Mouse (Mus musculus) stomach, embryonic 16.5 days (tissue): ENCODE data around the gene Csrnp3. TPM values are rescaled to one million over a fixed set of nuclear protein-coding genes. Genes with fewer than 3 reads are reported as not detected.
A peak's percentile ranks its signal among the peaks of the same experiment; 100 is the strongest.
"Not testable (repeated sequence)": the region's sequence is repeated elsewhere in the genome, so short reads cannot be mapped to it uniquely, and the experiment has no call there.

Experiments used
- ATAC-seq: fragments of 200-750 bp; cut with Nextera tagmentation; 2 replicates; pipeline ENCODE4 v1.8.0; 2017; ENCODE audit warnings: moderate number of reproducible peaks, moderate TSS enrichment; ENCODE audit not compliant: insufficient read depth, low FRiP score
- H3K27ac ChIP-seq: fragments of 300-500 bp; sonication (generic); 2 replicates; pipeline ENCODE4 v1.5.1; 2014; ENCODE audit warnings: low read length
- H3K27me3 ChIP-seq: fragments of 300-500 bp; sonication (generic); 2 replicates; pipeline ENCODE4 v1.6.1; 2014; ENCODE audit warnings: low read length, control low read depth, mixed read lengths; ENCODE audit not compliant: control insufficient read depth, insufficient read depth
- H3K36me3 ChIP-seq: fragments of 300-500 bp; sonication (generic); 2 replicates; pipeline ENCODE4 v1.6.1; 2014; ENCODE audit warnings: low read length; ENCODE audit not compliant: control insufficient read depth, insufficient read depth
- H3K4me1 ChIP-seq: fragments of 300-500 bp; sonication (generic); 2 replicates; pipeline ENCODE4 v1.6.1; 2014; ENCODE audit warnings: low read length, control low read depth, mixed read lengths; ENCODE audit not compliant: control insufficient read depth, insufficient read depth
- H3K4me2 ChIP-seq: fragments of 300-500 bp; sonication (generic); 2 replicates; pipeline ENCODE4 v1.6.1; 2014; ENCODE audit warnings: low read depth, low read length, mixed read lengths
- H3K4me3 ChIP-seq: fragments of 300-500 bp; sonication (generic); replicated peaks from 2 replicates; pipeline ENCODE4 v1.5.1; 2014; ENCODE audit warnings: mild to moderate bottlenecking, low read length
- H3K9ac ChIP-seq: fragments of 300-500 bp; sonication (generic); 2 replicates; pipeline ENCODE4 v1.6.1; 2014; ENCODE audit warnings: low read length
- H3K9me3 ChIP-seq: fragments of 300-500 bp; sonication (generic); replicated peaks from 2 replicates; pipeline ENCODE4 v1.6.1; 2016; ENCODE audit warnings: low read length, control low read depth; ENCODE audit not compliant: control insufficient read depth
- WGBS: fragments of 180-500 bp; shearing (Covaris S2); extraction: QIAGEN DNeasy Blood & Tissue Kit; methylation state at CpG from one replicate; pipeline ENCODE4 v1.1.7; 2014; 5-methylcytosine and 5-hydroxymethylcytosine counted together
- polyA plus RNA-seq: library from polyadenylated mRNA; unstranded; fragments of >200 nt; fragmentation: Nextera tagmentation; extraction: Ambion mirVana; gene quantifications from 2 replicates; pipeline ENCODE4 v1.2.1, GENCODE M21; 2015

The Csrnp3 gene
- 1.2 and 1.3 TPM in 2 replicates for polyA plus RNA-seq

GRCm38 (mm10) chr2:65845551-65845950 is at the start of gene Csrnp3:
Gene Csrnp3 (plus strand): TSS chr2:65845767.
- H3K9ac ChIP-seq, result no peak within 1 kb of the TSS; the same call in 1 of the 2 replicates
- H3K36me3 ChIP-seq, result no peaks in the 10 kb centered on the region
- no peaks in the 10 kb centered on the region for H3K9me3 ChIP-seq
- H3K27me3 ChIP-seq, result no peaks in the 10 kb centered on the region
- no peak; the same call in 1 of the 2 replicates for ATAC-seq
- peak within 1 kb of the TSS; percentile 51 for H3K4me3 ChIP-seq
- WGBS, result 1% methylated on average over 6 of the region's 6 CpGs
- peak within 1 kb of the TSS; percentile 75 for H3K4me2 ChIP-seq
- 0 out of 2 replicates have a peak, but pooled peaks cover 4% of the 10 kb centered on the region for H3K4me1 ChIP-seq
- no peak within 1 kb of the TSS for H3K27ac ChIP-seq

- no peaks in the 10 kb centered on the region for H3K36me3 ChIP-seq
- H3K4me1 ChIP-seq, result no peaks in the 10 kb centered on the region
- 76% methylated on average over 1 of the region's 1 CpGs for WGBS
- no peak for ATAC-seq
- H3K27me3 ChIP-seq, result no peaks in the 10 kb centered on the region
- peaks cover 4% of the 10 kb centered on the region; the same call in 1 of the 2 replicates for H3K9me3 ChIP-seq
- H3K4me2 ChIP-seq, result no peak overlapping the region
- H3K9ac ChIP-seq, result no peak overlapping the region
- H3K27ac ChIP-seq, result no peak overlapping the region
- H3K4me3 ChIP-seq, result no peak overlapping the region
These were observed 44.4 kb upstream of the Csrnp3 start for GRCm38 (mm10) chr2:65801054-65801709.

GRCm38 (mm10) chr2:65806556-65806955 is 39.0 kb upstream of the Csrnp3 start:
- Histone ChIP-seq H3K27me3 (no peaks in the 10 kb centered on the region), H3K4me2 (no peak overlapping the region), H3K4me3 (no peak overlapping the region), H3K9me3 (no peaks in the 10 kb centered on the region), H3K9ac (no peak overlapping the region), H3K4me1 (no peaks in the 10 kb centered on the region), H3K27ac (no peak overlapping the region), H3K36me3 (no peaks in the 10 kb centered on the region)
- ATAC-seq, result no peak
- 88% methylated on average over 6 of the region's 6 CpGs for WGBS

GRCm38 (mm10) chr2:65811203-65811602 is 34.4 kb upstream of the Csrnp3 start:
- not testable (repeated sequence) for H3K27ac ChIP-seq, H3K36me3 ChIP-seq, ATAC-seq, H3K4me1 ChIP-seq, H3K4me2 ChIP-seq, H3K9ac ChIP-seq, H3K9me3 ChIP-seq, H3K27me3 ChIP-seq, H3K4me3 ChIP-seq
- WGBS, result 84% methylated on average over 6 of the region's 6 CpGs

DNA sequence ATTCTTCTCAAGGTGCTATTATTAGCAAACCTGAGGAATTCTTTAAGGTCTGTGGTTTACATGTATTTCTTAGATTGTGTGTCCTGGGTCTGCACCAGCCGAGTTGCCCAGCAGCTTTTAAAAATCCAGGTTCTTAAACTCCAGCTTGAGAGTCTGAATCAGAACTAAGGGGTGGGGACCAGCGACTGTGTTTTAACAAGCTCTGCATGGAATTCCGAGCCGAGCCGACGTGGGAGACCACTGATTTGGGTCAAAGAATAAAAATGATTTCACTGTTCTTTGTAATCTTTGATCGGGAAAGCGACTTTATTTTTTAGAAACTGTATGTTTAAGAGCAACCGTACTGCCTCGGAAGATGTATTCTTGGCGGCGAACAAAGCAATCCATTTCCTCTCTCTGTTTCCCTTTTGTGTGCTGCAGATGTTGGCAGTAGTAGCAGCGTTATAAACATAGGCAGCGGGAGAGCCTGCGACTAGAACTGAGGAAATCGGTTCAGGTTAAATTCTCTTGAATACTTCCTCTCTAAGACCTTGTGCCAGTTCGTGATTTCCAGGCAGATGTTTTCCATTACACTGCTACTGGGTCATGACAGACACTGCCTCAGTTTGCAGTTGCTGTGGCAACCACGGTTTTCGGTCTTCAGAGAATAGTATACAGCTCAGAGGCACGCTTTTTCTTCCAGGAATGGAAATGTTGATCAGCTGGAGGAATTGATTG is 27.3 kb upstream of the Csrnp3 start:
- Histone ChIP-seq H3K36me3 (no peaks in the 10 kb centered on the region), H3K9me3 (no peaks in the 10 kb centered on the region), H3K4me2 (peak overlapping the region; percentile 41), H3K4me3 (peak overlapping the region; percentile 39), H3K9ac (peak overlapping the region; percentile 44; the same call in 1 of the 2 replicates), H3K27me3 (no peaks in the 10 kb centered on the region), H3K27ac (peak overlapping the region; percentile 32; the same call in 1 of the 2 replicates), H3K4me1 (0 out of 2 replicates have a peak, but pooled peaks cover 4% of the 10 kb centered on the region)
- WGBS, result 23% methylated on average over 20 of the region's 20 CpGs
- ATAC-seq, result peak; percentile 74

DNA sequence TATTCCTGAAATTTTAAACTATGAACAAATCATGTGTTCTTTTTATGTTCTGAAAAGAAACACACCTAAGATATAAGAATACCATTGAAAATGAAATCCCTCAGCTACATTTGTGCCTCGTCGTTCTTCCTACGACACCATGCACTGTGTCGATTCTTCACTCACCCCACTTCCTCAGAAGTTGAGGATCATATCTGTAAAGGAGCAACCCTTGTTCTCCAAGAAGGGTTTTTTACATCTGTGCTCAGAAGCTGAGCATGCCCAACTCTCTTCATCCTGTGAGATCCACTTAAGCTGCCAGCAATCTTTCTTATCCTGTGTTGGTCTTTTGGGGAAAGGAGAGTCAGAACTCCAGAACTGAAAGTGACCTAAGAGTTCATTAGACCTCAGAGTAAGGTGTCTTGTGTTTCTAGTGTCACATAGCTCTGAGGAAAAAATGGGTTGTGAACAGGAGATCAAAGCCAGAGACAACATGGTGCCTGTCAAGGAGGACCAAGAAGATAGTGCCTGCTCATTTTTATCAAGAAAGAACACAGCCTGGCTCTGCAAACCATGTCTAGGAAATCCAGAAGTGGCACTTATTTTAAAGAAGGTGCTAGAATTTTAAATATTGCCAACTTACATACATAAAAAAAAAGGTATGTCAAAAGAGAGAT is 25.3 kb upstream of the Csrnp3 start:
- Histone ChIP-seq H3K36me3 (no peaks in the 10 kb centered on the region), H3K9ac (no peak overlapping the region), H3K27ac (no peak overlapping the region), H3K4me3 (no peak overlapping the region), H3K4me1 (0 out of 2 replicates have a peak, but pooled peaks cover 4% of the 10 kb centered on the region), H3K27me3 (no peaks in the 10 kb centered on the region), H3K4me2 (no peak overlapping the region), H3K9me3 (no peaks in the 10 kb centered on the region)
- ATAC-seq, result no peak
- WGBS, result 59% methylated on average over 4 of the region's 4 CpGs

DNA sequence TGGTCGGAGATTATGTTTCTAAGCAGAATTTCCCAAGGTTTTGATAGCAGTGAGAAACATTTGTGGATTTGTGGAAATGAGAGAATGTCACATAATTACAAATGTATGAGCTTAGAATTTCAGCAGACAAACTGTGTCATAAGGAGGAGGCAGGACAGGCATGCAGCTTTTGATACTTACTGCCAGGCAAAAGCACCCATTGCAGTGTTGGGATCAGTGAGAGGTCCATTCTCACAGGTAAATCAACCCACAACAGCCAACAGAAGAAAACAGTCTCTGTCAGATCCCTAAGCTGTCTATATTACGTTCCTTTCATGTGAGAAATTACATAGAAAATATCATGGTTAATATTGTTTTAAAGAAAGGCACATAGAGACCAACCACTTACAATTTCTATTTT is 19.3 kb upstream of the Csrnp3 start:
- no peak overlapping the region for H3K4me3 ChIP-seq
- 91% methylated on average over 2 of the region's 2 CpGs for whole genome bisulfite sequencing
- no peaks in the 10 kb centered on the region for H3K9me3 ChIP-seq
- no peak overlapping the region for H3K4me2 ChIP-seq
- no peak overlapping the region for H3K9ac ChIP-seq
- no peaks in the 10 kb centered on the region for H3K4me1 ChIP-seq
- H3K27ac ChIP-seq, result no peak overlapping the region
- no peak for ATAC-seq
- H3K27me3 ChIP-seq, result no peaks in the 10 kb centered on the region
- H3K36me3 ChIP-seq, result no peaks in the 10 kb centered on the region

DNA sequence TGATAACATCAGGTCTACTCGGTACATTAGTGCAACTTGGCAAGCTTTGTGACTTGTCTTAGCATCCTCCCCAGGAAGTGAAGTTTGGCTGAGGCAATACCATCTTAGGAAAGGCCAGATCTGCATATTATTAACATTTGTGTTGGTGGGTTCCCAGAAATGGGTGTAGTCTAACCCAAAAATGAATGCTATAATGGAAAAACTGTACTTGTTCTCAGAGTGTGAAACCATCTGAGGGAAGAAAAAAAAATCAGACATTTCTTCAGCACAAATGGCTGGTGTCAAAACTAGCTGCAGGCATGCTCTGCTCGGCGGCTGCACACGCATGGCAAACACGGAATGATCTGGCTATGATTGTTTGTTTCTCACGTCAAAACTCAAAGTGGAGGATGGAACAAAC is 18.8 kb upstream of the Csrnp3 start:
- WGBS, result 71% methylated on average over 6 of the region's 6 CpGs
- Histone ChIP-seq H3K36me3 (no peaks in the 10 kb centered on the region), H3K4me2 (no peak overlapping the region), H3K9me3 (no peaks in the 10 kb centered on the region), H3K27me3 (no peaks in the 10 kb centered on the region), H3K9ac (no peak overlapping the region), H3K4me1 (no peaks in the 10 kb centered on the region), H3K4me3 (no peak overlapping the region), H3K27ac (no peak overlapping the region)
- no peak for ATAC-seq

DNA sequence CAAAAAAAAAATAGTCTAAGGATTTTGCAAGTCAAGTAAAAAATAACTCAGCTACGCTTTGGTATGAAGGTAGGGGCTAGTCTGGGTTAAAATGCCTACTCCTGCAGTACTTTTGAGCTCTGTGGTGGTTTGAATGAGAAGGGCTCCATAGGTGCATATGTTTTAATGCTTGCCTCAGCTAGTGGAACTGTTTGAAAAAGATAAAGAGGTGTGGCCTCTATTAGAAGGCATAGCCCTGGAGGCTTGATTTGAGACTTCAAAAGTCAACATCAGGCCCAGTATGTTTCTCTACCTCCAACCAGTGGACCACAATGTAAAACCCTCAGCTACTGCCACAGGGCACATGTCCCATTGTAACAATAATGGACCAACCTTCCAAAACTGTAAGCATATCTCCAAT is 16.9 kb upstream of the Csrnp3 start:
- WGBS, result 92% methylated on average over 1 of the region's 1 CpGs

More for the DNA sequence above, 16.9 kb upstream of the Csrnp3 start:
- no peaks in the 10 kb centered on the region for H3K9me3 ChIP-seq
- H3K4me3 ChIP-seq, result no peak overlapping the region
- no peaks in the 10 kb centered on the region for H3K27me3 ChIP-seq
- no peaks in the 10 kb centered on the region for H3K4me1 ChIP-seq
- no peak overlapping the region for H3K4me2 ChIP-seq
- no peak overlapping the region for H3K27ac ChIP-seq
- H3K36me3 ChIP-seq, result no peaks in the 10 kb centered on the region
- no peak overlapping the region for H3K9ac ChIP-seq
- no peak for ATAC-seq
